Mouse (Mus musculus): Measurements from ENCODE around the gene Kdm4b.

Gene Kdm4b

DNA sequence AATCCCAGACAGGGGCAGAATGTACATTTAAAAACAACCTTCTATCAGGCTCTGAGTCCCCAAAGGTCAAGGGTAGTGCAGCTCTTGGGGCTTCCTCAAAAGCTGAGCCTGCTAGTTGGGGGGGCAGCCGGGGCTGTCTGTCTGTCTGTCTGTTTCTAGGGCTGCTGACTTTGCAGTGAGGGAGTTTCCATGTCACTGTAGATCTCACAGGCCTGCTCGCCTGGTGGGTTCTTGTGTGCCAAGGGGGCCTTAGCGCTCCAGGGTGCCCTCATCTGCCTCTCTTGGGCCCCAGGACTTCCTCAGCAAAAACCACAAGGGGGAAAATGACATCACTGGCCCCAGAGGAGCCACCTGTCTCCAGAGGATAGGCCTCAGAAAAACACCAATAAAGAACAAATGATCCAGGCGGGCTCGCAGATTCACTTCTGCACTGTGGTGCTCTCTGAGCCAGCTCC lies 117.5 kb downstream of the Kdm4b start:
- DNase-seq: no peak

DNA sequence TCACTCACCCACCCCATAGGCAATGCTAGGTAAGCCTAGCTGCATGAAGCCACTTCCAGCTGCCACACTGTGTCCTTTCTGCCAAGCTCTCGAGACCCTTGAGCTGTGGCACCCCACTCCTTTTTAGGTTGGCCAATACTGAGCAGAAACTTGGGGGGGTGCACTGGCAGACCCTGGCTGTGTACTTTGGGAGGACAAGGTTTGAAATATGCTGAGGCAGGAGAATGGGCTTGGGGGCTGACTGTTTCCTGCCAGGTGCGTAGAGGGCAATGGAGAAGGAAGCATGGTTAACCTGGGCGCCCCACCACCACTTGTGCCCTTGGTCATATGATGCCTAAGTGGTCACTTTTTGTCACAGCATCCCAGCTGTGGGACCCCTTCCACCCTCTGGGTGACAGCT lies 118.9 kb downstream of the Kdm4b start:
- DNase-seq: no peak

DNA sequence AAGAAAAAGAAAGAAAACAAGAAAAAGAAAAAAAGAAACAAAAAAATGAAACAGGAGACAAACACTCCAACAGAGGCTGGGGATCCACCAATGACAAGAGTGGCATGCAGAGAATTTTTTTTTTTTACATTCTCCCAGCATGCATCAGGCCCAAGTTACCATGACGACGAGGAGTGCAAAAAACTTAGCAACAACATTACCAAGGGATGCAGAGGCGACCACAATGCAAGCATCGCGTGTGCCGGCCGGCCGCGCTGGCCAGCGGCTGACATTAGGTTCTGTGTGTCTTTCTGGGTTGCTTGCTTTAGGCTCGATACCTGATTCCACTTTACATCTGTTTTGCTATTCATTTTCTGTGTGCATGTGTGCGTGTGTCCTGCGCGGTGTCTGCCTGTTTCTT lies 119.5 kb downstream of the Kdm4b start:
- no peak for DNase-seq

DNA sequence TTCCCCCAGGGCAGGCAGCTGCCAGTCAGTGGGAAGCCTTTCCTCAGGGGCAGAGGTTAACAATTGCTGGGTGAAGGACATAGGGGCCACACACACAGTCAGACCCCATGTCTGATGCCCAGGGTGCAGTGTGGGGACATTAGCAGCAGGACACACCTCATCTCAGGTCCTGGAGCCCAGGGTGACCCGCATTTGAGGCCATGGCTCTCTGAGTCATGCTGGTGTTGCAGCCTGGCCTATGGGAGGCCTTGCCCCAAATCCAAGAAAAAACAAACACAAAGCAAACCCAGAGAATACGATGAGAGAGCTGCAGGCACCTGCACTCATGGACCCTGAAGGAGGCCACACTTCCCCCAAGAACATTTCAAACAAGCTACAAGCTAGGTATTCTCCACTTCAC lies 121.9 kb downstream of the Kdm4b start:
- DNase-seq: no peak

Measured in cerebellum, postnatal 36 days (tissue).